Mouse (Mus musculus) urinary bladder, adult 18-20 months (tissue): ENCODE results near the gene Irak4.

Experiments
- DNase-seq, 2 experiments: peaks; one replicate each; pipeline ENCODE4 v3.0.0; 2022; ENCODE audit warnings: low spot score in 2 of 2, mixed read lengths in 2 of 2

Irak4 gene

GRCm38 (mm10) chr15:94543409-94544051 is at the start of gene Irak4, which contains the start of gene Pus7l:
Irak4 (plus strand) TSS chr15:94543643.
Pus7l (minus strand) TSS chr15:94543547.
- DNase-seq: peak; percentile 90 to 95

GRCm38 (mm10) chr15:94494445-94494844 is 49.0 kb upstream of the Irak4 start:
- DNase-seq: no peak

GRCm38 (mm10) chr15:94495936-94496335 is 47.5 kb upstream of the Irak4 start:
- DNase-seq: no peak

GRCm38 (mm10) chr15:94499260-94499659 is 44.2 kb upstream of the Irak4 start:
- no peak for DNase-seq

- no peak for DNase-seq
Observed at GRCm38 (mm10) chr15:94503451-94504215, 39.8 kb upstream of the Irak4 start.

GRCm38 (mm10) chr15:94517913-94518491 is 25.4 kb upstream of the Irak4 start:
- DNase-seq: no peak

- DNase-seq: no peak
Observed at GRCm38 (mm10) chr15:94520205-94520900, 23.1 kb upstream of the Irak4 start.

GRCm38 (mm10) chr15:94520959-94521358 is 22.5 kb upstream of the Irak4 start:
- no peak for DNase-seq

GRCm38 (mm10) chr15:94523251-94523650 is 20.2 kb upstream of the Irak4 start:
- no peak for DNase-seq

GRCm38 (mm10) chr15:94524956-94525355 is 18.5 kb upstream of the Irak4 start:
- DNase-seq: no peak

- no peak for DNase-seq
Observed at GRCm38 (mm10) chr15:94530519-94530918, 12.9 kb upstream of the Irak4 start.

GRCm38 (mm10) chr15:94532306-94532705 is 11.1 kb upstream of the Irak4 start:
- no peak for DNase-seq

- no peak for DNase-seq
Observed at GRCm38 (mm10) chr15:94532956-94533355, 10.5 kb upstream of the Irak4 start.

GRCm38 (mm10) chr15:94535521-94535920 is 7.9 kb upstream of the Irak4 start:
- DNase-seq: no peak

- no peak for DNase-seq
Observed at GRCm38 (mm10) chr15:94539296-94539695, 4.1 kb upstream of the Irak4 start.

- no peak for DNase-seq
Observed at GRCm38 (mm10) chr15:94542567-94543408, 655 bp upstream of the Irak4 start.

GRCm38 (mm10) chr15:94544052-94544636 is 701 bp downstream of the Irak4 start:
- DNase-seq: no peak

- DNase-seq: no peak
Observed at GRCm38 (mm10) chr15:94544844-94545243, 1.4 kb downstream of the Irak4 start.

GRCm38 (mm10) chr15:94553536-94553935 is 10.1 kb downstream of the Irak4 start:
- DNase-seq: no peak

- peak; percentile 68 to 83 for DNase-seq
Observed at GRCm38 (mm10) chr15:94557442-94557841, 14.0 kb downstream of the Irak4 start.
